Mouse (Mus musculus) intestine, embryonic 14.5 days (tissue): ENCODE measurements around the gene 2010111I01Rik. TPM values are rescaled to one million over a fixed set of nuclear protein-coding genes. Genes with fewer than 3 reads are reported as not detected.
A peak's percentile ranks its signal among the peaks of the same experiment; 100 is the strongest.
"Not testable (repeated sequence)": the region's sequence is repeated elsewhere in the genome, so short reads cannot be mapped to it uniquely, and the experiment has no call there.

Experiments
- ATAC-seq: fragments of 200-750 bp; cut with Nextera tagmentation; replicated peaks from 2 replicates; pipeline ENCODE4 v1.8.0; 2017; ENCODE audit warnings: low read depth, moderate number of reproducible peaks, moderate TSS enrichment, moderate library complexity; ENCODE audit not compliant: low FRiP score, low TSS enrichment
- DNase-seq: peaks from one replicate; pipeline ENCODE4 v3.0.0-alpha.2; 2018; ENCODE audit warnings: low spot score
- H3K27ac ChIP-seq: fragments of 300-500 bp; sonication (generic); 2 replicates; pipeline ENCODE4 v1.5.1; 2014; ENCODE audit warnings: low read depth, mild to moderate bottlenecking, control low read depth
- H3K27me3 ChIP-seq: fragments of 300-500 bp; sonication (generic); replicated peaks from 2 replicates; pipeline ENCODE4 v1.6.1; 2014; ENCODE audit warnings: low read length, control low read depth; ENCODE audit not compliant: control insufficient read depth, insufficient read depth
- H3K36me3 ChIP-seq: fragments of 300-500 bp; sonication (generic); 2 replicates; pipeline ENCODE4 v1.6.1; 2014; ENCODE audit warnings: low read length, control low read depth; ENCODE audit not compliant: control insufficient read depth, insufficient read depth
- H3K4me1 ChIP-seq: fragments of 300-500 bp; sonication (generic); replicated peaks from 2 replicates; pipeline ENCODE4 v1.6.1; 2014; ENCODE audit warnings: low read length, control low read depth, mixed read lengths; ENCODE audit not compliant: control insufficient read depth, insufficient read depth
- H3K4me2 ChIP-seq: fragments of 300-500 bp; sonication (generic); 2 replicates; pipeline ENCODE4 v1.6.1; 2014; ENCODE audit warnings: low read length
- H3K4me3 ChIP-seq: fragments of 300-500 bp; sonication (generic); 2 replicates; pipeline ENCODE4 v1.5.1; 2014; ENCODE audit warnings: low read depth, low read length, control low read depth, mixed read lengths
- H3K9ac ChIP-seq: fragments of 300-500 bp; sonication (generic); 2 replicates; pipeline ENCODE4 v1.6.1; 2014; ENCODE audit warnings: mild to moderate bottlenecking, low read length
- H3K9me3 ChIP-seq: fragments of 300-500 bp; sonication (generic); 2 replicates; pipeline ENCODE4 v1.6.1; 2016; ENCODE audit warnings: low read length, control low read depth; ENCODE audit not compliant: control insufficient read depth
- WGBS: fragments of 180-500 bp; shearing (Covaris S2); extraction: QIAGEN DNeasy Blood & Tissue Kit; methylation state at CpG from one replicate; pipeline ENCODE4 v1.1.7; 2014; 5-methylcytosine and 5-hydroxymethylcytosine counted together
- polyA plus RNA-seq: library from polyadenylated mRNA; unstranded; fragments of >200 nt; fragmentation: Nextera tagmentation; extraction: Ambion mirVana; gene quantifications from 2 replicates; pipeline ENCODE4 v1.2.1, GENCODE M21; 2014

2010111I01Rik gene
- polyA plus RNA-seq, 1 experiment from 2014 or later, result 135 TPM

- DNase-seq, result no peak
- Histone ChIP-seq H3K4me1 (no peaks in the 10 kb centered on the region), H3K4me3 (no peak overlapping the region), H3K9ac (no peak overlapping the region), H3K36me3 (no peaks in the 10 kb centered on the region), H3K27ac (no peak overlapping the region), H3K4me2 (no peak overlapping the region), H3K9me3 (no peaks in the 10 kb centered on the region), H3K27me3 (no peaks in the 10 kb centered on the region)
- ATAC-seq, result 0 out of 2 replicates have a peak, but pooled peaks have one; percentile 43
- 69% methylated on average over 5 of the region's 5 CpGs for WGBS
Measured at GRCm38 (mm10) chr13:62993543-62994477, 29.1 kb downstream of the 2010111I01Rik start.

DNA sequence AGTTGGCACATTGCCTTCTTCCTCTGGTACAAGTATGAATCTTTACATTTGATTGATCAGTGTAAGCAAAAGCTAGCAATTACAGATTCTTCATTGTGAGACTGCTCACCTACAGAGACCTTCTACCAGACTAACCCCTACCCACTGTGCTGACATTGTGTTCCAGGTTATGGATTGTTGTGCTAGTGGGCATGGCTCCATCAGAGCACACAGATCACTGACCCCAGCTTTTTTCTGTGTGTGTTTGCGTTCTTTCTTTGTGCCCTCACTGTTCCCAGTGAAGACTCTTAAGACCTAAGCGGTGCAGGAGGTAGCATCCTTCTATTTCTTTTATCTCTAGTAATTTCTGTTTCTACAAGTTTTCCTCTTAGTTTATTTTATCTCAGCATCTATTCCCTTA is 32.1 kb downstream of the 2010111I01Rik start:
- no peak overlapping the region for H3K4me2 ChIP-seq
- DNase-seq (no peak), ATAC-seq (no peak)
- no peaks in the 10 kb centered on the region for H3K36me3 ChIP-seq
- H3K27ac ChIP-seq, result no peak overlapping the region
- H3K4me1 ChIP-seq, result no peaks in the 10 kb centered on the region
- H3K27me3 ChIP-seq, result no peaks in the 10 kb centered on the region
- H3K4me3 ChIP-seq, result no peak overlapping the region
- no peak overlapping the region for H3K9ac ChIP-seq
- no peaks in the 10 kb centered on the region for H3K9me3 ChIP-seq
- WGBS, result 97% methylated on average over 2 of the region's 2 CpGs

GRCm38 (mm10) chr13:63007491-63007890 is 42.8 kb downstream of the 2010111I01Rik start:
- H3K27ac ChIP-seq, H3K27me3 ChIP-seq, H3K4me3 ChIP-seq, ATAC-seq, DNase-seq, H3K4me2 ChIP-seq, H3K9me3 ChIP-seq, H3K9ac ChIP-seq, H3K4me1 ChIP-seq, H3K36me3 ChIP-seq: not testable (repeated sequence)
- 90% methylated on average over 3 of the region's 3 CpGs for WGBS

DNA sequence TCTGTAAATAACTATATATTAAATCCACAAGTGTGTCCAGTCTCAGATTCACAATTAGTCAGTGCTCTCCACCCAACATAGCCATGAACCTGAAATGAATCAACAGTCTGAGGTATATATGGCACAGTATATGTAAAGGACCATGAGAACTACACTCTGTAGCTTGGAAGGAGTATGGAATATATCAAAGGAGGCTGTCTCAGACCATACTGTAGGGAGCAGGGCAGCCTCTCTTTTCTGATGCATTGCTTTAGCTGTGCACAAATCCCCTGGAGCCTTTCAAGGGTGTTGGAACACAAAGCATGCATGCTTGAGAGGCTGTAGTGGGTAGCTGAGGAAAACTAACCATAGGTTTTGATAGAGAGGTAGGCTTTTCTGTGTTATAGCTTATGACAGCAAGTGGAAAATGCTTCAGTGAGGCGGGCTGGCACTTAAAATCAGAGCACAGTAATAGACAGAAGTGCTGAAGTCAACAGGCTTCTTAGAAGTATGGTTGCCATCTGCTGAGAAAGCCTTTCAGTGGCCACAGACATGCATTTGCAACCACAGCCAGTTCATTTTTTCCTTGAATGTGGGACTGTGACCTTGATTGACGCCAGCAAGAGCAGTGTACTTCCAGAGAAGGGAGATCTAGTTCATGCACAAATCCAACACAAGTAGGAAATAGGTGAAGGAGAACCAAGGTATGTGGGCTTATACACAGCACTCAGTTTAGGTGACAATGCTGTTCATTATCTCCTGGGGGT is 45.8 kb downstream of the 2010111I01Rik start:
- H3K4me3 ChIP-seq, result no peak overlapping the region
- no peaks in the 10 kb centered on the region for H3K9me3 ChIP-seq
- no peak overlapping the region for H3K9ac ChIP-seq
- no peak overlapping the region for H3K27ac ChIP-seq
- WGBS, result 77% methylated on average over 2 of the region's 2 CpGs
- DNase-seq, result no peak
- no peak overlapping the region for H3K4me2 ChIP-seq
- ATAC-seq, result no peak
- H3K36me3 ChIP-seq, result no peaks in the 10 kb centered on the region
- no peaks in the 10 kb centered on the region; the same call in 1 of the 2 replicates for H3K4me1 ChIP-seq
- H3K27me3 ChIP-seq, result no peaks in the 10 kb centered on the region

- DNase-seq, result no peak
- Histone ChIP-seq H3K9me3 (no peaks in the 10 kb centered on the region), H3K4me1 (no peaks in the 10 kb centered on the region; the same call in 1 of the 2 replicates), H3K9ac (no peak overlapping the region), H3K4me2 (no peak overlapping the region), H3K27me3 (no peaks in the 10 kb centered on the region), H3K27ac (no peak overlapping the region), H3K4me3 (no peak overlapping the region), H3K36me3 (no peaks in the 10 kb centered on the region)
- ATAC-seq, result no peak
- WGBS, result 98% methylated on average over 1 of the region's 1 CpGs
Measured at GRCm38 (mm10) chr13:63014353-63014752, 49.7 kb downstream of the 2010111I01Rik start.

- no peak for DNase-seq
- ATAC-seq, result no peak
- Histone ChIP-seq H3K4me2 (no peak overlapping the region), H3K4me1 (no peaks in the 10 kb centered on the region; the same call in 1 of the 2 replicates), H3K36me3 (no peaks in the 10 kb centered on the region), H3K4me3 (no peak overlapping the region), H3K9me3 (no peaks in the 10 kb centered on the region), H3K27ac (no peak overlapping the region), H3K9ac (no peak overlapping the region), H3K27me3 (no peaks in the 10 kb centered on the region)
- WGBS, result 74% methylated on average over 4 of the region's 4 CpGs
Measured at GRCm38 (mm10) chr13:63015362-63015761, 50.7 kb downstream of the 2010111I01Rik start.

- Histone ChIP-seq H3K9ac (no peak overlapping the region), H3K27me3 (no peaks in the 10 kb centered on the region), H3K4me3 (no peak overlapping the region), H3K27ac (no peak overlapping the region), H3K36me3 (no peaks in the 10 kb centered on the region), H3K4me1 (no peaks in the 10 kb centered on the region), H3K9me3 (no peaks in the 10 kb centered on the region), H3K4me2 (no peak overlapping the region)
- no peak for ATAC-seq
- no peak for DNase-seq
- 96% methylated on average over 3 of the region's 3 CpGs for WGBS
Measured at GRCm38 (mm10) chr13:63016056-63016455, 51.4 kb downstream of the 2010111I01Rik start.

GRCm38 (mm10) chr13:63023243-63024217 is 58.8 kb downstream of the 2010111I01Rik start:
- Histone ChIP-seq H3K36me3 (no peaks in the 10 kb centered on the region), H3K4me3 (no peak overlapping the region), H3K27ac (peak overlapping the region; percentile 28; the same call in 1 of the 2 replicates), H3K9me3 (no peaks in the 10 kb centered on the region), H3K4me2 (no peak overlapping the region), H3K4me1 (peaks cover 7% of the 10 kb centered on the region; the same call in 1 of the 2 replicates), H3K9ac (no peak overlapping the region), H3K27me3 (no peaks in the 10 kb centered on the region)
- ATAC-seq, result no peak
- WGBS, result 47% methylated on average over 7 of the region's 7 CpGs
- DNase-seq, result no peak
